Mouse (Mus musculus) kidney, embryonic 14.5 days (tissue): Measurements from ENCODE around the gene Rsbn1l. TPM values are rescaled to one million over a fixed set of nuclear protein-coding genes. Genes with fewer than 3 reads are reported as not detected.
"Not testable (repeated sequence)": the region's sequence is repeated elsewhere in the genome, so short reads cannot be mapped to it uniquely, and the experiment has no call there.

Source experiments
- ATAC-seq: fragments of 200-750 bp; cut with Nextera tagmentation; 2 replicates; pipeline ENCODE4 v1.8.0; 2017; ENCODE audit warnings: moderate number of reproducible peaks, mild to moderate bottlenecking, moderate TSS enrichment, moderate library complexity; ENCODE audit not compliant: low FRiP score, low TSS enrichment
- H3K27ac ChIP-seq: fragments of 300-500 bp; sonication (generic); 2 replicates; pipeline ENCODE4 v1.5.1; 2014; ENCODE audit warnings: low read depth, mild to moderate bottlenecking, low read length, moderate library complexity, mixed read lengths
- H3K27me3 ChIP-seq: fragments of 300-500 bp; sonication (generic); 2 replicates; pipeline ENCODE4 v1.6.1; 2014; ENCODE audit warnings: mild to moderate bottlenecking, low read length; ENCODE audit not compliant: control insufficient read depth, insufficient read depth
- H3K36me3 ChIP-seq: fragments of 300-500 bp; sonication (generic); 2 replicates; pipeline ENCODE4 v1.6.1; 2014; ENCODE audit warnings: low read length, mixed read lengths; ENCODE audit not compliant: control insufficient read depth, insufficient read depth
- H3K4me1 ChIP-seq: fragments of 300-500 bp; sonication (generic); 2 replicates; pipeline ENCODE4 v1.6.1; 2014; ENCODE audit warnings: low read length, mixed read lengths; ENCODE audit not compliant: control insufficient read depth, insufficient read depth
- H3K4me2 ChIP-seq: fragments of 300-500 bp; sonication (generic); replicated peaks from 2 replicates; pipeline ENCODE4 v1.6.1; 2014; ENCODE audit warnings: low read depth, mild to moderate bottlenecking, low read length
- H3K4me3 ChIP-seq: fragments of 300-500 bp; sonication (generic); 2 replicates; pipeline ENCODE4 v1.5.1; 2014; ENCODE audit warnings: mild to moderate bottlenecking, low read length
- H3K9ac ChIP-seq: fragments of 300-500 bp; sonication (generic); 2 replicates; pipeline ENCODE4 v1.6.1; 2014; ENCODE audit warnings: low read depth, mild to moderate bottlenecking, low read length, moderate library complexity
- H3K9me3 ChIP-seq: fragments of 300-500 bp; sonication (generic); 2 replicates; pipeline ENCODE4 v1.6.1; 2016; ENCODE audit warnings: low read length; ENCODE audit not compliant: control insufficient read depth
- WGBS: fragments of 180-500 bp; shearing (Covaris S2); extraction: QIAGEN DNeasy Blood & Tissue Kit; methylation state at CpG from one replicate; pipeline ENCODE4 v1.1.7; 2014; 5-methylcytosine and 5-hydroxymethylcytosine counted together
- polyA plus RNA-seq: library from polyadenylated mRNA; unstranded; fragments of >200 nt; fragmentation: Nextera tagmentation; extraction: Ambion mirVana; gene quantifications from 2 replicates; pipeline ENCODE4 v1.2.1, GENCODE M21; 2014

Rsbn1l gene
- polyA plus RNA-seq, 1 experiment from 2014 or later, result 9.8 TPM

DNA sequence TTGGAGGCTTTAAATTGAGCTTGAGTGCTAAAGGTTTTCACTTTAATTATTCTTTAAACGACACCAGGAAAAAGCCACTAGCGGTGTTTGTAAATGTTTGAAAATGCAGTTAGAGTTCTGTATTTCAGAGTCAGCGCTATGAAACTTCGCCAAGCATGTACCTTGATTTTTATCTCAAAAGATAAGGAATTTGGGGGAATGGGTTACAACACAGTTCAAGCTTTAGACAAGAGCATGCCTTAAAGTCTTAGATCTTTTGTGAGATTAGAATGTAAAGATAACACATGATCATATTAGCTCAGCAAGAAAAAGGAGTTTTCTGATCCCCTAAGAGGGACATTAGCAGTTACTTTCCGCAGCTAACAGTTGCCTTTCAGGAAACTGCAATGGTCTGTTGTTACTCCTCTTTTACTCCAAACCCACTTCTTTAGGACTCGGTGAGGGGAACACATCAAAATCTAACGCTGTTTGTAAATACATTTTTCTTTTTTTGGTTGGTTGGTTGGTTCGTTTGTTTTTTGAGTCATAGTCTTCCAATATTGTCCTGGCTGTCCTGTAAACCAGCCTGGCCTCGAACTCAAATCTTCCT, 3.8 kb downstream of the Rsbn1l start:
- peak overlapping the region; percentile 36 for H3K4me2 ChIP-seq
- peak overlapping the region; percentile 55 for H3K9ac ChIP-seq
- no peaks in the 10 kb centered on the region; the same call in 1 of the 2 replicates for H3K4me1 ChIP-seq
- ATAC-seq, result no peak
- H3K4me3 ChIP-seq, result peak overlapping the region; percentile 85
- WGBS, result 18% methylated on average over 9 of the region's 9 CpGs
- H3K27me3 ChIP-seq, result no peaks in the 10 kb centered on the region
- H3K9me3 ChIP-seq, result peaks cover 4% of the 10 kb centered on the region; the same call in 1 of the 2 replicates
- H3K36me3 ChIP-seq, result no peaks in the 10 kb centered on the region
- H3K27ac ChIP-seq, result no peak overlapping the region

GRCm38 (mm10) chr5:20951666-20952281, 4.4 kb downstream of the Rsbn1l start:
- ATAC-seq, result peak; percentile 100
- Histone ChIP-seq H3K9me3 (peaks cover under 1% of the 10 kb centered on the region; the same call in 1 of the 2 replicates), H3K36me3 (no peaks in the 10 kb centered on the region), H3K4me3 (peak overlapping the region; percentile 85), H3K27me3 (no peaks in the 10 kb centered on the region), H3K27ac (peak overlapping the region; percentile 99), H3K4me2 (peak overlapping the region; percentile 68), H3K4me1 (no peaks in the 10 kb centered on the region; the same call in 1 of the 2 replicates), H3K9ac (peak overlapping the region; percentile 91)
- WGBS, result under 1% methylated on average over 47 of the region's 51 CpGs

GRCm38 (mm10) chr5:20950855-20951650, 5.1 kb downstream of the Rsbn1l start:
- no peaks in the 10 kb centered on the region for H3K36me3 ChIP-seq

DNA sequence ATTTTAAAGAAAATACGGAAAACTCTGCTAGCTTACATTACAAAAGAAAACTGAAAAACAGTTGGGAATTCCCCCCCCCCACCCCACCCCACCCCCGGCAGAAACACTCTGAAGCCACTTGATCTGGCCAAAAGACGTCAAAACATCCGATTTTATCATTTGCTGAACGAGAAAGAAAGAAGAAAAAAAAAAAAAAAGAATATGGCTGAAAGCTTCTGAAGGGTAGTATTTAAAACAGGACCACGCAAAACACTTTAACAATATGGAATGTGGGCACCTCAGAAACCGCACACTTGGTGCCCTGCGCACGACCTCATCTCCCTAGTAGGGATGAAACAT, 5.7 kb downstream of the Rsbn1l start:
- no peak for ATAC-seq
- WGBS, result under 1% methylated on average over 9 of the region's 9 CpGs
- Histone ChIP-seq H3K36me3 (no peaks in the 10 kb centered on the region), H3K27me3 (no peaks in the 10 kb centered on the region), H3K9me3 (no peaks in the 10 kb centered on the region), H3K4me3 (peak overlapping the region; percentile 85), H3K4me1 (no peaks in the 10 kb centered on the region; the same call in 1 of the 2 replicates), H3K27ac (peak overlapping the region; percentile 99; the same call in 1 of the 2 replicates), H3K9ac (peak overlapping the region; percentile 91), H3K4me2 (peak overlapping the region; percentile 68)

More at GRCm38 (mm10) chr5:20950855-20951650, 5.1 kb downstream of the Rsbn1l start:
- Histone ChIP-seq H3K27ac (peak overlapping the region; percentile 99), H3K4me2 (peak overlapping the region; percentile 68), H3K9ac (peak overlapping the region; percentile 91), H3K9me3 (no peaks in the 10 kb centered on the region), H3K27me3 (no peaks in the 10 kb centered on the region), H3K4me3 (peak overlapping the region; percentile 85), H3K4me1 (no peaks in the 10 kb centered on the region; the same call in 1 of the 2 replicates)
- peak; percentile 76 for ATAC-seq
- under 1% methylated on average over 60 of the region's 88 CpGs for WGBS

- peak overlapping the region; percentile 91; the same call in 1 of the 2 replicates for H3K9ac ChIP-seq
- H3K9me3 ChIP-seq, result no peaks in the 10 kb centered on the region
- H3K4me1 ChIP-seq, result no peaks in the 10 kb centered on the region; the same call in 1 of the 2 replicates
- WGBS, result 10% methylated on average over 5 of the region's 5 CpGs
- peak overlapping the region; percentile 68 for H3K4me2 ChIP-seq
- H3K4me3 ChIP-seq, result peak overlapping the region; percentile 85
- no peaks in the 10 kb centered on the region for H3K36me3 ChIP-seq
- H3K27me3 ChIP-seq, result no peaks in the 10 kb centered on the region
- H3K27ac ChIP-seq, result no peak overlapping the region
- no peak for ATAC-seq
Measured at GRCm38 (mm10) chr5:20950093-20950492, 6.1 kb downstream of the Rsbn1l start.

GRCm38 (mm10) chr5:20946906-20947305, 9.3 kb downstream of the Rsbn1l start:
- Histone ChIP-seq H3K36me3 (no peaks in the 10 kb centered on the region), H3K27ac (no peak overlapping the region), H3K27me3 (no peaks in the 10 kb centered on the region), H3K4me1 (no peaks in the 10 kb centered on the region; the same call in 1 of the 2 replicates), H3K9me3 (no peaks in the 10 kb centered on the region), H3K4me2 (no peak overlapping the region), H3K4me3 (no peak overlapping the region), H3K9ac (no peak overlapping the region)
- 92% methylated on average over 6 of the region's 6 CpGs for WGBS
- ATAC-seq, result no peak

DNA sequence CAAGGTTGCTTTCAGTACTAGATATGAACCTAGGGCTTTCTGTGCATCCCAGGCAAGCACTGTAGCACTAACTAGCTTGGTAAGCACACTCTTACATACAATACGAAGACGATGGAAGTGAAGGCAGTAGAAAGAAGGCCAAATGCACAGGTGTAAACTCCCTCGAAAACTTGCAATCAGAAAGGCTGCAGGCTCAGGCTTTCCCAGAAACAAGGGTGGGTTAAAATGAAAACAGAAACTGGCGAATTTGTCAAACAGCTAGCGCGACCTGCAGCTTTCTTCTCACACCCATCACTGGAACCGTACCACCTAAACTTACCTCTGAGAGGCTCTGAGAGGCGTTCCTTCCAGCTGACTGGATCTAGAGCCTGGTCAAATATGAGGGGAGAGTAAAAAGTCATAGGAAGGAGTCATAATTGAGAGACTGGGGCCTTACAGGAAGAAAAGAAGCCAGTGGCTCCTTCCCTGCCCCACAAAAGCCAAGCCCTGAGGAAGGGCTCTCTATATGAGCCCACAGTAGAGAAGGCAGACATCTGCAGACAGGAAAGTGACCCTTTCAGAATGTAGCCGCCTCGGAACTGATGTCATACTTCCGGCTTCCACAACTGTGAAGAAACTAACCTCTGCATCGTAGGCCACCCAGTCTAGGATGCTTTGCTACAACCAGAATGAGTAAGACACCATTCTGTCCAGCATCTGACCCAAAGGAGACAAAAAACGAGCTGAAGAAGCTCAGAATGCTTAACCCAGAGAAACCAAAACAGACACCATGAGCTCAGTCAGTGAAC, 11.0 kb downstream of the Rsbn1l start:
- Histone ChIP-seq H3K4me2 (no peak overlapping the region), H3K27me3 (no peaks in the 10 kb centered on the region), H3K4me1 (peaks cover 3% of the 10 kb centered on the region; the same call in 1 of the 2 replicates), H3K36me3 (no peaks in the 10 kb centered on the region), H3K9ac (no peak overlapping the region), H3K9me3 (no peaks in the 10 kb centered on the region), H3K27ac (peak overlapping the region; percentile 47; the same call in 1 of the 2 replicates), H3K4me3 (no peak overlapping the region)
- ATAC-seq, result no peak
- WGBS, result 68% methylated on average over 13 of the region's 13 CpGs

- H3K4me2 ChIP-seq, ATAC-seq, H3K4me3 ChIP-seq, H3K27ac ChIP-seq, H3K9me3 ChIP-seq, H3K36me3 ChIP-seq, H3K27me3 ChIP-seq, H3K4me1 ChIP-seq, H3K9ac ChIP-seq: not testable (repeated sequence)
- 85% methylated on average over 3 of the region's 4 CpGs for WGBS
Measured at GRCm38 (mm10) chr5:20943791-20944190, 12.4 kb downstream of the Rsbn1l start.
